Mouse (Mus musculus) neural tube, embryonic 13.5 days (tissue): Measurements from ENCODE around the gene Ephb1. TPM values are rescaled to one million over a fixed set of nuclear protein-coding genes. Genes with fewer than 3 reads are reported as not detected.

Source experiments
- ATAC-seq: fragments of 200-750 bp; cut with Nextera tagmentation; 2 replicates; pipeline ENCODE4 v1.8.0; 2017; ENCODE audit warnings: low read depth, mild to moderate bottlenecking, moderate TSS enrichment, moderate library complexity
- H3K27ac ChIP-seq: fragments of 300-500 bp; sonication (generic); replicated peaks from 2 replicates; pipeline ENCODE4 v1.5.1; 2015; ENCODE audit warnings: moderate library complexity, mild to moderate bottlenecking, inconsistent platforms
- H3K27me3 ChIP-seq: fragments of 300-500 bp; sonication (generic); 2 replicates; pipeline ENCODE4 v1.6.1; 2015; ENCODE audit warnings: mild to moderate bottlenecking, inconsistent platforms
- H3K36me3 ChIP-seq: fragments of 300-500 bp; sonication (generic); 2 replicates; pipeline ENCODE4 v1.6.1; 2015; ENCODE audit warnings: mild to moderate bottlenecking, inconsistent platforms
- H3K4me1 ChIP-seq: fragments of 300-500 bp; sonication (generic); replicated peaks from 2 replicates; pipeline ENCODE4 v1.6.1; 2015; ENCODE audit warnings: inconsistent platforms
- H3K4me2 ChIP-seq: fragments of 300-500 bp; sonication (generic); 2 replicates; pipeline ENCODE4 v1.6.1; 2015; ENCODE audit warnings: inconsistent platforms, mild to moderate bottlenecking, moderate library complexity
- H3K4me3 ChIP-seq: fragments of 300-500 bp; sonication (generic); 2 replicates; pipeline ENCODE4 v1.5.1; 2015; ENCODE audit warnings: mild to moderate bottlenecking, inconsistent platforms
- H3K9ac ChIP-seq: fragments of 300-500 bp; sonication (generic); 2 replicates; pipeline ENCODE4 v1.6.1; 2015; ENCODE audit warnings: moderate library complexity, mild to moderate bottlenecking, inconsistent platforms
- H3K9me3 ChIP-seq: fragments of 300-500 bp; sonication (generic); 2 replicates; pipeline ENCODE4 v1.6.1; 2016; ENCODE audit warnings: inconsistent platforms
- WGBS: fragments of 180-500 bp; shearing (Covaris S2); methylation state at CpG from one replicate; pipeline ENCODE4 v1.1.7; 2015; 5-methylcytosine and 5-hydroxymethylcytosine counted together
- polyA plus RNA-seq: library from polyadenylated mRNA; unstranded; fragments of >200 nt; fragmentation: Nextera tagmentation; extraction: Ambion mirVana; gene quantifications from 2 replicates; pipeline ENCODE4 v1.2.1, GENCODE M21; 2015

Gene Ephb1
- polyA plus RNA-seq, 1 experiment from 2014 or later: 33.6 TPM

DNA sequence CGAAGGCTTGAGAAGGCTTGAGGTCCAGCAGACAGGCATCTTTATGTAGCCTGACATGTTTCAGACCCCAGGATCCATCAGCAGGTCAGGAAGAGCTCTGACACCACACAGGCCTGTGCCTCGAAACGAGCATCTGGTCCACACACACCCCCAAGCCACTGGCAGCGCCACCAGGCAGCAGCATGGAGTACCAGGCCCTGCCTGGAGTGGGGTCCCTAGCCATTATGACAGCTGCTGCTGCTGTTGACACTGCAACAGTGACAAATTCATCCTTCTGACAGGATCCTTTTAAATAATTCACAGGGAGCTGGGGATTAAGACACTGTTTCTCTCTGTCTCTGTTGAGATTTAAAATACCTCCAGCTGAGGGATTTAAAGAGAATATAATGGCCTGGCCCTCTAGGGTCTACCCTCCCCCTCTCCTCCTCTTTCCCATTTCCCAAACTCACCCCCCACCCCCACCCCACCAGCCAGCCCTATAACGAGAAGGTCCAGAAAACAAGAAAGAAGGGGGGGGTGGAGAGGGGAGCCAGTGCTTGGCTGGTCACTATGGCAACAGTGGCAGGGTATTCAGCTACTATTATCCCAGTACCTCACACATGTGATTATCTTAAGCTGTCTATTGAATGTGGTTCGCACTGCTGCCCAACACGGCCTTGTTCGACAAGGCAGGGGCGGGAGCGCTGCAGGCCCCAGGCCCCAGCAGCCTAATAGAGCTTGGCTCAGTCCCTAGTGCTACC lies 143.0 kb downstream of the Ephb1 start:
- Histone ChIP-seq H3K4me2 (no peak overlapping the region), H3K27ac (peak overlapping the region; percentile 52; the same call in 1 of the 2 replicates)

DNA sequence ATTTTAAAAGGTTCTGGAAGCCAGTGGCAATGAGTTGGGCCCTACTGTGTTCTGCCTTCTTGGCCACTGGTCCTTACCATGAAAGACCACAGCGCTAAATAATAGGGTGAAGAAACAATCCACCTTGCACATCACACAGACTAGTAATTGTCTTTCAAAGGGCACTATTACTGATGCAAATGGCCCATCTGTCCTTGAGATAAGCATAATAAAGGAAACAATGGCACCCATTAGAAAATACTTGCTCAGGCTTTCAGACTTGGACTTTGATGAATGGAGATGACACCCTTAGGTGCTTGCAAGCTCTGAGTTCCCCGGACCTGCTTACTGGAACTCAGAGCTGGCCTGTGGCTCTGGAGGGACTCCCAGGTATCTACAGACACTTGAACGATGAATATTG lies 149.0 kb downstream of the Ephb1 start:
- no peaks in the 10 kb centered on the region for H3K36me3 ChIP-seq
- no peaks in the 10 kb centered on the region for H3K9me3 ChIP-seq
- no peak overlapping the region for H3K4me3 ChIP-seq
- H3K9ac ChIP-seq: no peak overlapping the region
- H3K27ac ChIP-seq: no peak overlapping the region
- H3K27me3 ChIP-seq: peaks cover 72% of the 10 kb centered on the region
- no peak overlapping the region for H3K4me2 ChIP-seq
- ATAC-seq: no peak
- 27% methylated on average over 3 of the region's 3 CpGs for WGBS
- peaks cover 10% of the 10 kb centered on the region; the same call in 1 of the 2 replicates for H3K4me1 ChIP-seq

More for the DNA sequence above, 143.0 kb downstream of the Ephb1 start:
- H3K36me3 ChIP-seq: no peaks in the 10 kb centered on the region
- peaks cover 41% of the 10 kb centered on the region for H3K4me1 ChIP-seq
- H3K9me3 ChIP-seq: no peaks in the 10 kb centered on the region
- peak; percentile 95 for ATAC-seq
- 8% methylated on average over 10 of the region's 10 CpGs for WGBS
- H3K27me3 ChIP-seq: peaks cover 57% of the 10 kb centered on the region
- H3K9ac ChIP-seq: no peak overlapping the region
- H3K4me3 ChIP-seq: no peak overlapping the region

DNA sequence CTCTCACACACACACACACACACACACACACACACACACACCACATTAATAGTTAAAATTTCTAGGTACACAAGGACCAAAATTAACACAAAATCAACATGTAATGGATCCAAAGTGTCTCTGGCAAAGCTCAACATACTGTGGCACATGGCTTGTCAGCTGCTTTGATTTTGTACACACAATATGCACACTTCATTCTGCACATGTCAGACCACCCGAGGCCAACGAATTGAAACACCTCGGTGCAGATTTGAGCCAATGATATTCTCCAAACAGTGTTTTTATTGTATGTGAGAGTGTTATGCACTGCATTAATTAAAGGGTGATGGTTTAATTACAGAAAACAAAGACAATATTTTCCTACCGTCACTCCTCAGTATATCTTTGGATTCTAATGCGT lies 152.6 kb downstream of the Ephb1 start:
- Histone ChIP-seq H3K4me2 (no peak overlapping the region), H3K36me3 (no peaks in the 10 kb centered on the region), H3K9me3 (no peaks in the 10 kb centered on the region), H3K27ac (no peak overlapping the region), H3K27me3 (peaks cover 87% of the 10 kb centered on the region), H3K4me3 (no peak overlapping the region), H3K4me1 (peaks cover 15% of the 10 kb centered on the region), H3K9ac (no peak overlapping the region)
- no peak for ATAC-seq
- 79% methylated on average over 5 of the region's 5 CpGs for WGBS

DNA sequence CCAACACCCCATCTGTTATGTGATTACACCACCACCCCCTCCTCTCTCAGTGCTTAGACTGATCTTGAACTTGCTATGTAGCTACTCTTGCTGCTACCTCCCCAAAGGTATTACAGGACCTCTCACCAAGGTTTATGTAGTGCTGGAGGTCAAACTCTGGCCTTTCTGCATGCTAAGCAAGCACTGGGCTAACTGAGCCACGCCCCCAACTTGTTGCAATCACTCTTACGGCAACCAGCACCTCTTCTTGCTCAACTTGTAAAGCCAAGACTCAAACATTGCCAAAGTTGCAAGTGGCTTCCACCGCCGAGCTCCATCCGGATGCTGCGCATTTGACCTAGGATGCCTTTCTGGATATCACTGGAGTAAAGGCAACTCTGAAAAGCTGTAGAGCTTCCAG lies 157.6 kb downstream of the Ephb1 start:
- H3K9me3 ChIP-seq: no peaks in the 10 kb centered on the region
- 89% methylated on average over 6 of the region's 6 CpGs for WGBS
- no peak overlapping the region for H3K4me2 ChIP-seq
- peaks cover 79% of the 10 kb centered on the region for H3K27me3 ChIP-seq
- ATAC-seq: no peak
- no peak overlapping the region for H3K27ac ChIP-seq
- H3K36me3 ChIP-seq: no peaks in the 10 kb centered on the region
- no peak overlapping the region for H3K9ac ChIP-seq
- peaks cover 38% of the 10 kb centered on the region for H3K4me1 ChIP-seq
- no peak overlapping the region for H3K4me3 ChIP-seq

DNA sequence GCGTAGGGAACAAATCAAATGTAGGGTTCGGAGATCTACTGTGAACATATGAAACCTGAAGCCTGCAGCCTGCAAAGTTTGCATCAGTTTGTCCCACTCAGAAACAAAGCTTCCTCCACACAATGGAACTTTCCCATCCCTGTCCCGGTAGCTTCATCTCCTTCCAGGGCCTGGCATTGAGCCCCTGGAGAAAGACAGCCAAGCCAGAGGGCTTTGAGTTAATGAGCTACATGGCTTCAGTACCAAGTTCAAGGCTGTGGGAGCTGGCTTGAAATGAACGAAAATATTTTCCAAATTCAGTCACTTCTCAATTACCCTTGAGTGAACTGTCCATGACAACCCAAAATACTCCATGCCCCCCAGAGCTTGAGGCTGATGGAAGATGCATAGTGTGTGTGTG lies 160.4 kb downstream of the Ephb1 start:
- H3K4me1 ChIP-seq: peaks cover 51% of the 10 kb centered on the region
- no peak overlapping the region for H3K4me2 ChIP-seq
- H3K36me3 ChIP-seq: no peaks in the 10 kb centered on the region
- peaks cover 80% of the 10 kb centered on the region for H3K27me3 ChIP-seq
- H3K9me3 ChIP-seq: no peaks in the 10 kb centered on the region
- ATAC-seq: no peak
- H3K9ac ChIP-seq: no peak overlapping the region
- no peak overlapping the region for H3K4me3 ChIP-seq
- 0 out of 2 replicates have a peak overlapping the region, but pooled peaks have one; percentile 0 for H3K27ac ChIP-seq
- WGBS: 71% methylated on average over 4 of the region's 4 CpGs

DNA sequence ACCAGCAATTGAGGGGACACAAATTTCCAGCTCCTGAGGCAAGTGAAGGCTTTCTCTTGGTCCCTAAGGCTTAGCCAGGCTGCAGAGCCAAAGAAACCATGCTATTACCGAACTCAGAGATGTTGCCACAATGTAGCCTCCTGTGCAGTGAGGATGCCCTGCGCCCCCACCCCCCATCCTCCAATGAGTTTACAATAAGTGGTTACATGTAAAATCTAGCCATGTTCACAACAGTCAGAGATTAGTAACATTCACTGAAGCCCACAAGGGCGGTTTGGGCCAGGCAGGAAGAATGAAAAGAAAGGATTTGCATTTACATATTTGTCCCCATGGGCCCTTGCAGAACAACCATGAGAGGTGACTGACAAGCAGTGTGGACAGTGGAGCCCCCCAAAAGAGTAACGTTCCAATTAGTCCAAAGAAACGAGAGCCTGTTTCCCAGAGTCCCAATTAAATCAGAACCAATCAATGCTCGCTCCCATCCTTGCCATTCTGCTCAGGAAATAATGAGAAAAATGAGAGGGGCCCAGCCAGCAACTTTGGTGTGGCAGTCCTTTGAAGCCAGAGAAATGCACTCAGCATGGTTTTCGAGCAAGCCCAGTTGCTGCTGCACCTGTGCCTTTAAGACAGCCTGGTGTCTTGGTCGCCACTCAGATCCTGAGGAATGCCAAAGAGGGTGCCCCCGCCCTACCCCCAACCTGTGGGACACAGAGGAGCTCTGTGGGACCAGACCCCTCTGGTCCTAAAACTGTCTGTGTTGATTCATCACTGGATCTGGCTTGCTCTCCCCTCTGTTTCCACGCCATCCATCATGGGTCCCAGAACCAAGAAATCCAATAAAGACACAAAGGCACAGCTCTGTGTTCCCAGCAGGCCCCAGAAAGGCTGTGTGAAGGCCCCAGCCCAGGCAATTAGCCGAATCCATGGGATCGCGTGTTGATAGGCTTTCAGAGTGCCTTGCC lies 161.5 kb downstream of the Ephb1 start:
- no peak overlapping the region for H3K4me2 ChIP-seq
- H3K36me3 ChIP-seq: no peaks in the 10 kb centered on the region
- H3K9ac ChIP-seq: no peak overlapping the region
- 0 out of 2 replicates have a peak overlapping the region, but pooled peaks have one; percentile 0 for H3K27ac ChIP-seq
- H3K4me3 ChIP-seq: no peak overlapping the region
- WGBS: 19% methylated on average over 13 of the region's 13 CpGs
- peaks cover 82% of the 10 kb centered on the region for H3K27me3 ChIP-seq
- peaks cover 44% of the 10 kb centered on the region for H3K4me1 ChIP-seq
- no peaks in the 10 kb centered on the region for H3K9me3 ChIP-seq
- peak; percentile 92 for ATAC-seq

DNA sequence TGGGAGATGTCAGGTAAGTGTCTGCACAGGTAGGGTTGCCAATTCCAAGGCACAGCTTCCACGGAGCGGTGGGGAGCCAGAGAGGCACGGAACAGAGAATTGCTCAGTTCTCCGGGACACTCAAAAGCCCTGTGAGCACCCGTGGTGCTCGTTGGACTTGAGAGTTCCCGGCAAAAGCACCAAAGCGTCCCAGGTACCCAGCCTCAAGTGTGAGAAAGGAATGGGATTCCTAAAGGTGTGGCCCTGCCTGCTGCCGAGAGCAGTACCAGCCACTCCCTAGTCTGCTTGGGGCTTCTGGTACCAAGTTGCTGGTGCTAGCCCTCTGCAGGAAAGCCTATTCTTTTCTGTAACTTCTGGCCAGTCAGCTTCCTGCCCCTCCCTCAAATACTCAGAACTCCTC lies 164.4 kb downstream of the Ephb1 start:
- no peak overlapping the region for H3K27ac ChIP-seq
- WGBS: 87% methylated on average over 9 of the region's 9 CpGs
- H3K9ac ChIP-seq: no peak overlapping the region
- H3K36me3 ChIP-seq: no peaks in the 10 kb centered on the region
- H3K9me3 ChIP-seq: no peaks in the 10 kb centered on the region
- H3K4me1 ChIP-seq: peaks cover 40% of the 10 kb centered on the region
- H3K27me3 ChIP-seq: peaks cover 82% of the 10 kb centered on the region
- ATAC-seq: no peak
- H3K4me3 ChIP-seq: no peak overlapping the region
- H3K4me2 ChIP-seq: no peak overlapping the region

DNA sequence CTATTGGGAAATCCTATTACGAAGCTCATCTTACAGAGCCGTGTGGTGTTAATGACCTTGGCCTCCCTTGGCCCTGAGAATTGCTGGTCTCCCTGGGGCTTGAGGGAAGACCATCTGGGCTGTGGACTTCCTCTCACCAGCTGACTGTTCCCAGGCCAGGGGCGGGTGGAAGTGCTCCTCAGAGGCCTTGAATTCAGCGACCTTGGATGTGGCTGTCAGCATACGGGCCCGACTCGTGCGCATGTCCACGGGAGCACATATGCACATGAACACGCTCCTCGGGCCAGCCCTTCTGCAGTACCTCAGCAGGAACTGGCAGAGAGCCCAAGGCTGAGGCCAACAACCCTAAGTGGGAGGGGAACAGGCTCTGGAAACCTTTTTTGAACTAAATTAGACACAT lies 165.1 kb downstream of the Ephb1 start:
- H3K4me3 ChIP-seq: no peak overlapping the region
- peaks cover 82% of the 10 kb centered on the region for H3K27me3 ChIP-seq
- no peak overlapping the region for H3K4me2 ChIP-seq
- H3K4me1 ChIP-seq: peaks cover 45% of the 10 kb centered on the region
- no peak overlapping the region for H3K9ac ChIP-seq
- WGBS: 41% methylated on average over 11 of the region's 11 CpGs
- H3K36me3 ChIP-seq: no peaks in the 10 kb centered on the region
- no peak overlapping the region for H3K27ac ChIP-seq
- no peak for ATAC-seq
- H3K9me3 ChIP-seq: no peaks in the 10 kb centered on the region

DNA sequence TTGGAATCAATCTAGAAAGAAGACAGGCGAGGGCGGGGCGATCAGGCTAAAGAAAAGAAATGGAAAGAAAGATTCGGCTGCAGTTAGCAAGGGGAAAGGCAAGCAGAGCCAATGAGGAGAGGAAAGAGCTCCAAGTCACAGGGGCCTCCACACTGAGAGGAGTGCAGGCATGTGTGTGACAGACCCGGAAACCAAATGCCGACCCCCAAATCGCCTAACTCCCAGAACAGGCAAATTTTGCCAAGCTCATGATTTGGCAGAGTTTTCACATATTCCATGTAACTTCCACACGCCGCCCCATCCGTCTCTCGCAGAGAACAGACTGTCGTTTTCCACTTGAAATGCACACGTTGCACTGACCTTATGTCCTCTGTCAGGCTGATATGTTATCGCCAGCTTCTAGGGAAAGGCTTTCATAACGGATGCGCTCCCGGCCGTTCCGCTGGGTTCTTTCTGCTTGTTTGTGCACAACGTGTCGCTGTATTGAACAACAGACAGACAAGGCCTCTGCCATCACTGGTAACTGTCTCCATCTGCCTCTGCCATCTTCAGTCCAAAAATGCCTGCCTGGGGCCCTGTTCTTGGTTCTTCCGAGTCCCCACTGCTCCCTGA lies 170.7 kb downstream of the Ephb1 start:
- peaks cover 74% of the 10 kb centered on the region for H3K27me3 ChIP-seq
- H3K4me3 ChIP-seq: no peak overlapping the region
- WGBS: 63% methylated on average over 22 of the region's 22 CpGs
- H3K9ac ChIP-seq: no peak overlapping the region
- H3K4me1 ChIP-seq: peaks cover 35% of the 10 kb centered on the region
- ATAC-seq: no peak
- H3K27ac ChIP-seq: 0 out of 2 replicates have a peak overlapping the region, but pooled peaks have one; percentile 20
- H3K4me2 ChIP-seq: no peak overlapping the region
- H3K36me3 ChIP-seq: no peaks in the 10 kb centered on the region
- H3K9me3 ChIP-seq: no peaks in the 10 kb centered on the region

DNA sequence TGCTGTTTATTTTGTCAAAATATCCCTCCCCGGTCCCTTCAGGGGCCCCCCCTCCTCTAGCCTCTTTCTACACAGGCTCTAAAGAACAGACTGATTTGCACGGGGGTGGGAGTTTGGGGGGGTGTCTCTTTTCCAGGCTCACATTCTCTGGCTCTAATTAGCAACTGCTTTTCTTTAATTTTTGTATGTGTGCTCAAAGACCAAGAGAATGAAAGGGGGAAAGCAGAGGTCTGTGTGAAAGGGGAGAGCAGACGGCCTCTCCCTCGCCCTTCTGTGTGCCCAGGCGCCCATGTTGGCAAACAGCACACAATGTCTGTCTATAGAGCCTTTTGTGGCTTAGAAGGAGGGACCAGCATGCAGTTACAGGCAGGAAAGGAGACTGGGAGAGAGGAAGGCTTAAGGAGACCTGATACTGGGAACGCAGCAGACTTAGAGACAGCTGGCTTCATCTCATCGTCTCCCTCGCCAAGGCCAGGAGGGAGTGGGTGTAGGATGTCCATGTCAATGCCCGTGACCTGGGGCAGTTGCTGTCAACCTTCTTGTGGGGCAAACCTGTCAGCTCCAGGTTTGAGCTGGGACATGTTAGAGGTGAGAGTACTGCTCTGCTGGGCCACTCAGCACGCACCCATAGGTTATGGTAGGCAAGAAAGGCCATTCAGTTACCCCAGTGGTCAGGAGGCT lies 172.5 kb downstream of the Ephb1 start:
- WGBS: 57% methylated on average over 10 of the region's 10 CpGs

DNA sequence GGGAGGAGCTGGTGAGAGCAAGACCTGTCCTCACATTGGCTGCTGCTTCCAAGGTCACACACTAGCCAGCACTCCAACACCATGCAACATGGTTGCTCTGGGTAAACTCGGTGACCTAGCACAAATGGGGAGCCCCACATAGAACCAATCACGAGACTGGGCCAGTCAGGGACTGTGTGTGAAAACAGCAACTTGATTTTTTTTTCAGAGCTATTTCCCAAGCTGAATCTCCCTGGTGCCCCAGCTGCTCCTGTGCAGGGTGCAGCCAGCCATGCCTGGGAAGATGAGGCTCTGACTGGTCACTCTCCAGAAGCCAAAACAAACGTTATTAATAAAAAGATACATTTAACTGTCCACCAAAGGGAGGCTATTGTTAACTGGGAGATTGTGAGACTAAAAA lies 173.2 kb downstream of the Ephb1 start:
- Histone ChIP-seq H3K4me1 (peaks cover 34% of the 10 kb centered on the region), H3K4me2 (no peak overlapping the region), H3K9ac (no peak overlapping the region), H3K36me3 (no peaks in the 10 kb centered on the region), H3K4me3 (no peak overlapping the region), H3K27me3 (peaks cover 49% of the 10 kb centered on the region), H3K27ac (peak overlapping the region; percentile 29; the same call in 1 of the 2 replicates), H3K9me3 (no peaks in the 10 kb centered on the region)
- peak; percentile 65; the same call in 1 of the 2 replicates for ATAC-seq
- 34% methylated on average over 3 of the region's 3 CpGs for WGBS

More for the DNA sequence above, 172.5 kb downstream of the Ephb1 start:
- H3K4me1 ChIP-seq: peaks cover 34% of the 10 kb centered on the region
- H3K36me3 ChIP-seq: no peaks in the 10 kb centered on the region
- no peaks in the 10 kb centered on the region for H3K9me3 ChIP-seq
- ATAC-seq: 0 out of 2 replicates have a peak, but pooled peaks have one; percentile 2
- H3K27ac ChIP-seq: peak overlapping the region; percentile 29; the same call in 1 of the 2 replicates
- H3K9ac ChIP-seq: no peak overlapping the region
- H3K4me2 ChIP-seq: no peak overlapping the region
- H3K4me3 ChIP-seq: no peak overlapping the region
- H3K27me3 ChIP-seq: peaks cover 56% of the 10 kb centered on the region
